Comparison of ENCODE assay signal across 16 mouse cellular contexts in the genomic region with DNA sequence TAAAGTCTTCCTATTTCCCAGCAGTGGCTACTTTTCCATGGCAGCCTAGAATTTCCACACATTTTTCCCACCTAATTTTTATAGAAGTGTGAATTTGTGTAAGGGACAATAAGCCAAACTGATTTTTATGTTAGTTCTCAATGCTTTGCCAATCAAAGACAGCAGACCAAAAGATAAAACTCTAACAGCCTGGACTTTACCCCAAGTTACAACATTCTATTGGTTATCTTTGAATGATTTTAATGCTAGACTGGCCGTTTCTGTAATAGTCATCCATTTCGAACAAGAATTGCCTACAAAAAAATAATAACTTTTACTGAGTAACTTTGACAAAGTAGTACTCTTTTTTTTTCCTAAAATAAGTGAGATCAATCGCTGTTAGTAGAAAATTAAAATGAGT.
A peak's percentile ranks its signal among the peaks of the same experiment; 100 is the strongest.
DNase-seq lines count a peak whose midpoint lies in the region; ATAC-seq and TF ChIP-seq lines count a peak whose summit lies in the region.
"Had no signal": no experiment of that assay in that cellular context is flagged by ENCODE, and none has a peak within 500 bp of the region (broad histone marks: within the 10 kb centered on the region; RNA-seq: fewer than 3 reads in every experiment).

No protein-coding gene starts in this region.

- H3K9me3 ChIP-seq in heart, embryonic 16.5 days (replicated peaks; ENCODE audit: control insufficient read depth, low read length) = no peaks in the 10 kb centered on the region
- no peaks in the 10 kb centered on the region for H3K9me3 ChIP-seq in midbrain, embryonic 11.5 days (ENCODE audit: control insufficient read depth, low read length)
- H3K9me3 ChIP-seq in midbrain, embryonic 14.5 days (ENCODE audit: control insufficient read depth, low read length) = no peaks in the 10 kb centered on the region
- H3K9me3 ChIP-seq in intestine, embryonic 15.5 days = no peaks in the 10 kb centered on the region
- no peaks in the 10 kb centered on the region for H3K9me3 ChIP-seq in stomach, postnatal 0 days (ENCODE audit: control insufficient read depth, low read length)
- H3K9me3 ChIP-seq: liver, embryonic 15.5 days; neural tube, embryonic 12.5 days; stomach, embryonic 15.5 days had no signal

- H3K4me1 ChIP-seq in heart, embryonic 16.5 days (ENCODE audit: control insufficient read depth, insufficient read depth, low read length) = peaks cover 30% of the 10 kb centered on the region
- H3K4me1 ChIP-seq in midbrain, embryonic 11.5 days (ENCODE audit: control insufficient read depth, insufficient read depth, low read length) = peaks cover 13% of the 10 kb centered on the region
- H3K4me1 ChIP-seq in midbrain, embryonic 14.5 days (ENCODE audit: control insufficient read depth, insufficient read depth, low read length) = peaks cover 34% of the 10 kb centered on the region
- 0 out of 2 replicates have a peak, but pooled peaks cover 3% of the 10 kb centered on the region for H3K4me1 ChIP-seq in intestine, embryonic 15.5 days (replicated peaks)
- H3K4me1 ChIP-seq in stomach, postnatal 0 days (replicated peaks; ENCODE audit: control insufficient read depth, insufficient read depth) = no peaks in the 10 kb centered on the region
- H3K4me1 ChIP-seq: liver, embryonic 15.5 days had no signal

- ATAC-seq in heart, embryonic 16.5 days (replicated peaks; ENCODE audit: extremely low read depth, insufficient read depth, low FRiP score) = no peak
- ATAC-seq in midbrain, embryonic 11.5 days (ENCODE audit: low FRiP score) = no peak
- no peak for ATAC-seq in midbrain, embryonic 14.5 days (ENCODE audit: low FRiP score, low TSS enrichment)
- no peak for ATAC-seq in intestine, embryonic 15.5 days
- ATAC-seq in stomach, postnatal 0 days (ENCODE audit: low FRiP score, low TSS enrichment) = no peak
- ATAC-seq in megakaryocyte, adult 5-6 weeks (ENCODE audit: poor library complexity, severe bottlenecking) = no peak
- ATAC-seq: activated CD4-positive, CD25-positive, alpha-beta regulatory T cell, adult 4 months had no signal

- no peak for DNase-seq in heart, adult 11 months
- DNase-seq in midbrain, embryonic 11.5 days (ENCODE audit: low spot score, missing footprints) = no peak
- DNase-seq in midbrain, embryonic 14.5 days = no peak
- DNase-seq in stomach, postnatal 0 days (ENCODE audit: low spot score) = no peak
- no peak for DNase-seq in retina, postnatal 1 day
- DNase-seq: gastrocnemius, postnatal 36 days; kidney, postnatal 14 days; left cerebral cortex, postnatal 4 days; spleen, adult 18-20 months had no signal

- WGBS in heart, embryonic 16.5 days = 75% methylated on average over 3 of the region's 3 CpGs
- 66% methylated on average over 3 of the region's 3 CpGs for WGBS in midbrain, embryonic 11.5 days
- WGBS in midbrain, embryonic 14.5 days = 52% methylated on average over 3 of the region's 3 CpGs
- 64% methylated on average over 3 of the region's 3 CpGs for WGBS in intestine, embryonic 15.5 days
- WGBS in stomach, postnatal 0 days = 77% methylated on average over 3 of the region's 3 CpGs

- H3K4me2 ChIP-seq in heart, embryonic 16.5 days (ENCODE audit: low read depth, low read length) = no peak overlapping the region
- H3K4me2 ChIP-seq in midbrain, embryonic 11.5 days = peak overlapping the region; percentile 44
- H3K4me2 ChIP-seq in midbrain, embryonic 14.5 days (ENCODE audit: low read length) = no peak overlapping the region; the same call in 1 of the 2 replicates
- no peak overlapping the region for H3K4me2 ChIP-seq in intestine, embryonic 15.5 days (replicated peaks)
- H3K4me2 ChIP-seq in stomach, postnatal 0 days (replicated peaks; ENCODE audit: low read depth) = no peak overlapping the region
- H3K4me2 ChIP-seq: liver, embryonic 15.5 days; neural tube, embryonic 12.5 days; stomach, embryonic 15.5 days had no signal

- H3K36me3 ChIP-seq in heart, embryonic 16.5 days (ENCODE audit: control insufficient read depth, insufficient read depth) = peaks cover 24% of the 10 kb centered on the region
- H3K36me3 ChIP-seq in midbrain, embryonic 11.5 days (ENCODE audit: control insufficient read depth, insufficient read depth, low read length) = 0 out of 2 replicates have a peak, but pooled peaks cover 2% of the 10 kb centered on the region
- H3K36me3 ChIP-seq in midbrain, embryonic 14.5 days (ENCODE audit: control insufficient read depth, insufficient read depth, low read length) = peaks cover 11% of the 10 kb centered on the region
- H3K36me3 ChIP-seq in intestine, embryonic 15.5 days = no peaks in the 10 kb centered on the region
- peaks cover 6% of the 10 kb centered on the region; the same call in 1 of the 2 replicates for H3K36me3 ChIP-seq in stomach, postnatal 0 days (ENCODE audit: control insufficient read depth, insufficient read depth, low read length)

- H3K27me3 ChIP-seq in heart, embryonic 16.5 days (ENCODE audit: control insufficient read depth, insufficient read depth, low read length) = no peaks in the 10 kb centered on the region
- H3K27me3 ChIP-seq in midbrain, embryonic 11.5 days (ENCODE audit: control insufficient read depth, insufficient read depth, low read length) = no peaks in the 10 kb centered on the region
- H3K27me3 ChIP-seq in midbrain, embryonic 14.5 days (ENCODE audit: control insufficient read depth, insufficient read depth, low read length) = no peaks in the 10 kb centered on the region
- no peaks in the 10 kb centered on the region for H3K27me3 ChIP-seq in intestine, embryonic 15.5 days (replicated peaks)
- H3K27me3 ChIP-seq in stomach, postnatal 0 days (ENCODE audit: control insufficient read depth, insufficient read depth, low read length) = no peaks in the 10 kb centered on the region
- H3K27me3 ChIP-seq: liver, embryonic 15.5 days; neural tube, embryonic 12.5 days; stomach, embryonic 15.5 days had no signal

- no peak overlapping the region for H3K4me3 ChIP-seq in heart, embryonic 16.5 days (ENCODE audit: low read length)
- no peak overlapping the region for H3K4me3 ChIP-seq in midbrain, embryonic 11.5 days (ENCODE audit: low read depth, low read length)
- no peak overlapping the region for H3K4me3 ChIP-seq in midbrain, embryonic 14.5 days (replicated peaks; ENCODE audit: low read depth, low read length)
- H3K4me3 ChIP-seq in intestine, embryonic 15.5 days (replicated peaks) = no peak overlapping the region
- no peak overlapping the region for H3K4me3 ChIP-seq in stomach, postnatal 0 days (ENCODE audit: low read depth, low read length)
- H3K4me3 ChIP-seq: liver, embryonic 15.5 days; neural tube, embryonic 12.5 days; stomach, embryonic 15.5 days had no signal

- TF ChIP-seq CTCF in stomach, postnatal 0 days (IDR thresholded peaks at IDR 0.05; ENCODE audit: low read depth) = no peak

- TF ChIP-seq EP300 in stomach, postnatal 0 days (optimal IDR thresholded peaks at IDR 0.05) = no peak

- no peak overlapping the region for H3K9ac ChIP-seq in heart, embryonic 16.5 days (ENCODE audit: low read length)
- H3K9ac ChIP-seq in midbrain, embryonic 11.5 days (ENCODE audit: low read length) = no peak overlapping the region
- no peak overlapping the region for H3K9ac ChIP-seq in midbrain, embryonic 14.5 days (replicated peaks; ENCODE audit: low read length)
- H3K9ac ChIP-seq in intestine, embryonic 15.5 days = no peak overlapping the region
- H3K9ac ChIP-seq in stomach, postnatal 0 days (ENCODE audit: low read length) = no peak overlapping the region
- H3K9ac ChIP-seq: liver, embryonic 15.5 days; neural tube, embryonic 12.5 days; stomach, embryonic 15.5 days had no signal

- peak overlapping the region; percentile 92 for H3K27ac ChIP-seq in heart, embryonic 16.5 days (ENCODE audit: low read length)
- H3K27ac ChIP-seq in midbrain, embryonic 11.5 days (ENCODE audit: low read depth, low read length) = peak overlapping the region; percentile 67; the same call in 1 of the 2 replicates
- no peak overlapping the region; the same call in 1 of the 2 replicates for H3K27ac ChIP-seq in midbrain, embryonic 14.5 days (replicated peaks; ENCODE audit: low read depth, low read length)
- peak overlapping the region; percentile 77 for H3K27ac ChIP-seq in intestine, embryonic 15.5 days
- peak overlapping the region; percentile 70; the same call in 1 of the 2 replicates for H3K27ac ChIP-seq in stomach, postnatal 0 days (replicated peaks)
- H3K27ac ChIP-seq: liver, embryonic 15.5 days; neural tube, embryonic 12.5 days had no signal
